Mouse (Mus musculus) kidney, embryonic 15.5 days (tissue): ENCODE results near the gene Cyp2c50. TPM values are rescaled to one million over a fixed set of nuclear protein-coding genes. Genes with fewer than 3 reads are reported as not detected.
"Not testable (repeated sequence)": the region's sequence is repeated elsewhere in the genome, so short reads cannot be mapped to it uniquely, and the experiment has no call there.

Experiments used
- ATAC-seq: fragments of 200-750 bp; cut with Nextera tagmentation; replicated peaks from 2 replicates; pipeline ENCODE4 v1.8.0; 2017; ENCODE audit warnings: moderate TSS enrichment; ENCODE audit not compliant: low FRiP score
- H3K27ac ChIP-seq: fragments of 300-500 bp; sonication (generic); 2 replicates; pipeline ENCODE4 v1.5.1; 2015; ENCODE audit warnings: mild to moderate bottlenecking, inconsistent platforms
- H3K27me3 ChIP-seq: fragments of 300-500 bp; sonication (generic); 2 replicates; pipeline ENCODE4 v1.6.1; 2015; ENCODE audit warnings: inconsistent platforms
- H3K36me3 ChIP-seq: fragments of 300-500 bp; sonication (generic); 2 replicates; pipeline ENCODE4 v1.6.1; 2015; ENCODE audit warnings: inconsistent platforms
- H3K4me1 ChIP-seq: fragments of 300-500 bp; sonication (generic); 2 replicates; pipeline ENCODE4 v1.6.1; 2015; ENCODE audit warnings: inconsistent platforms
- H3K4me2 ChIP-seq: fragments of 300-500 bp; sonication (generic); 2 replicates; pipeline ENCODE4 v1.6.1; 2015; ENCODE audit warnings: moderate library complexity, mild to moderate bottlenecking, inconsistent platforms
- H3K4me3 ChIP-seq: fragments of 300-500 bp; sonication (generic); replicated peaks from 2 replicates; pipeline ENCODE4 v1.5.1; 2015; ENCODE audit warnings: mild to moderate bottlenecking, inconsistent platforms
- H3K9ac ChIP-seq: fragments of 300-500 bp; sonication (generic); 2 replicates; pipeline ENCODE4 v1.6.1; 2015; ENCODE audit warnings: mild to moderate bottlenecking, inconsistent platforms
- H3K9me3 ChIP-seq: fragments of 300-500 bp; sonication (generic); replicated peaks from 2 replicates; pipeline ENCODE4 v1.6.1; 2016; ENCODE audit warnings: inconsistent platforms
- WGBS: fragments of 180-500 bp; shearing (Covaris S2); methylation state at CpG from one replicate; pipeline ENCODE4 v1.1.7; 2015; ENCODE audit warnings: mixed read lengths; 5-methylcytosine and 5-hydroxymethylcytosine counted together
- polyA plus RNA-seq: library from polyadenylated mRNA; unstranded; fragments of >200 nt; fragmentation: Nextera tagmentation; extraction: Ambion mirVana; gene quantifications from 2 replicates; pipeline ENCODE4 v1.2.1, GENCODE M21; 2015

The Cyp2c50 gene
- not detected in 2 replicates for polyA plus RNA-seq

GRCm38 (mm10) chr19:40089421-40089820, at the start of gene Cyp2c50:
Gene Cyp2c50, plus strand, starts transcription at chr19:40089688.
- not testable (repeated sequence) for H3K9me3 ChIP-seq, H3K4me2 ChIP-seq, H3K4me1 ChIP-seq, H3K27ac ChIP-seq, ATAC-seq, H3K36me3 ChIP-seq, H3K27me3 ChIP-seq, H3K4me3 ChIP-seq, H3K9ac ChIP-seq
- WGBS: 94% methylated on average over 1 of the region's 1 CpGs

GRCm38 (mm10) chr19:40073701-40074100, 15.8 kb upstream of the Cyp2c50 start, which contains the start of gene Cyp2c54:
Gene Cyp2c54, minus strand, starts transcription at chr19:40073827.
- no peak within 1 kb of the TSS for H3K4me3 ChIP-seq
- no peak within 1 kb of the TSS for H3K9ac ChIP-seq
- no peak within 1 kb of the TSS for H3K4me2 ChIP-seq
- no peak for ATAC-seq
- H3K36me3 ChIP-seq: no peaks in the 10 kb centered on the region
- no peak within 1 kb of the TSS for H3K27ac ChIP-seq
- H3K4me1 ChIP-seq: no peaks in the 10 kb centered on the region
- H3K9me3 ChIP-seq: no peaks in the 10 kb centered on the region
- no peaks in the 10 kb centered on the region for H3K27me3 ChIP-seq

DNA sequence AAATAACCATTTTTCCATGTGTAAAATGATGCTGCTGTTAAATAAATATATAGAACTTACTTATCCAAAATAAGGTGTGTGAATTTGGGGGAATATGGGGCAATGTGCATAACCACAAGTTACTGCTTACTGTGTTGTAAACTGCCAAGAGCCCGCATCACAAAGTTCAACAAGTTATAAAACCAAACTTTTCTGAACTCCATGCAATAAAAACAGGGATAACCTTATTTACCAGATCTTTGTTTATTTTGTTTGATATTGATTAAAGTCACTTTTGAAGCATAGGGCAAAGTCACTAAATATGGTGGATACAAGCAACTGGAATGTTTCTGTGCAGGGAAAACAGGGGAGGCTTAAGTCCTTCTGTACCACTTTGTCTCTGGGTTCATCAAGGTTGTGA, 1.1 kb upstream of the Cyp2c50 start:
- 80% methylated on average over 1 of the region's 1 CpGs for WGBS
- Histone ChIP-seq H3K4me2 (no peak overlapping the region), H3K4me1 (no peaks in the 10 kb centered on the region), H3K27ac (no peak overlapping the region), H3K4me3 (no peak overlapping the region), H3K27me3 (no peaks in the 10 kb centered on the region), H3K36me3 (no peaks in the 10 kb centered on the region), H3K9ac (no peak overlapping the region), H3K9me3 (no peaks in the 10 kb centered on the region)
- ATAC-seq: no peak

DNA sequence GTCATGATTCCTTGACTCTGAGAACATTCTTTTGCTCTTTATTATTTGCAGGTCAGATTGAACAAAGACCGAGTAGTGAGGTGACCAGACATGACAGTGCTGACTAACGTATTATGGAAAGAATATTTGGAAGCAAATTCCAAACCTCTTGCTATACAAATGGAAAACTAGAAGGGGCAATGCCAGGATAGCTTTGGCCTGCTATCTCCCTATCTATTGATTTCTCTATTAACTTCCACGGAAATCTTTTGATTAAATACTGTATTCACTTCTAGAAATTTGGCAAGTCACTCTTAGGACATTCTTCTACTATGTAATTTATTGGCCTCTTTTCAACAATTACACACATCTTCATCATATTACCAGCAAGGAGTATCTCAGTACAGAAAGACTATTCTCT, 1.6 kb downstream of the Cyp2c50 start:
- H3K27ac ChIP-seq: no peak overlapping the region
- no peaks in the 10 kb centered on the region for H3K36me3 ChIP-seq
- no peak overlapping the region for H3K9ac ChIP-seq
- ATAC-seq: no peak
- H3K27me3 ChIP-seq: no peaks in the 10 kb centered on the region
- 83% methylated on average over 3 of the region's 3 CpGs for WGBS
- H3K4me2 ChIP-seq: no peak overlapping the region
- no peaks in the 10 kb centered on the region for H3K4me1 ChIP-seq
- H3K9me3 ChIP-seq: no peaks in the 10 kb centered on the region
- no peak overlapping the region for H3K4me3 ChIP-seq

GRCm38 (mm10) chr19:40119624-40120023, 30.1 kb downstream of the Cyp2c50 start:
- not testable (repeated sequence) for H3K36me3 ChIP-seq, H3K27ac ChIP-seq, H3K4me3 ChIP-seq, H3K4me1 ChIP-seq, ATAC-seq, H3K4me2 ChIP-seq, H3K27me3 ChIP-seq, H3K9me3 ChIP-seq, H3K9ac ChIP-seq
- 75% methylated on average over 13 of the region's 13 CpGs for WGBS

- not testable (repeated sequence) for ATAC-seq
- WGBS: 91% methylated on average over 3 of the region's 3 CpGs
These were observed 35.7 kb downstream of the Cyp2c50 start for GRCm38 (mm10) chr19:40125165-40125564.

GRCm38 (mm10) chr19:40126996-40127395, 37.5 kb downstream of the Cyp2c50 start:
- H3K4me2 ChIP-seq, H3K9ac ChIP-seq, H3K9me3 ChIP-seq, H3K27me3 ChIP-seq, H3K4me3 ChIP-seq, ATAC-seq, H3K27ac ChIP-seq, H3K4me1 ChIP-seq, H3K36me3 ChIP-seq: not testable (repeated sequence)
- WGBS: 31% methylated on average over 2 of the region's 2 CpGs

More at GRCm38 (mm10) chr19:40125165-40125564, 35.7 kb downstream of the Cyp2c50 start:
- not testable (repeated sequence) for H3K36me3 ChIP-seq, H3K27me3 ChIP-seq, H3K27ac ChIP-seq, H3K4me1 ChIP-seq, H3K9ac ChIP-seq, H3K4me3 ChIP-seq, H3K9me3 ChIP-seq, H3K4me2 ChIP-seq

Other genes starting within 250 kb of the Cyp2c50 start
- gene Cyp2c69, start 202.9 kb upstream of the Cyp2c50 start, polyA plus RNA-seq: not detected in 2 replicates
- not detected in 2 replicates for gene Cyp2c37, start 97.3 kb upstream of the Cyp2c50 start, polyA plus RNA-seq
- gene Cyp2c54, start 15.9 kb upstream of the Cyp2c50 start, polyA plus RNA-seq: not detected in 2 replicates
- 0.35 TPM in 1 of 2 replicates, not detected in the other for gene Cyp2c70, start 97.6 kb downstream of the Cyp2c50 start, polyA plus RNA-seq
- gene Pdlim1, start 182.2 kb downstream of the Cyp2c50 start, polyA plus RNA-seq: 38.4 and 38.9 TPM in 2 replicates